Mouse (Mus musculus) CH12.LX (cell line): ENCODE measurements at regions not wholly inside any gene's neighbourhood (a gene's known extent, or its start where the extent isn't known, plus 50 kb on each side); places are given as distances from the start of the nearest gene placed in this dataset.

Source experiments
- CTCF ChIP-seq, 2 experiments: IDR thresholded peaks in 1 of 2; conservative IDR thresholded peaks in 1 of 2; 2 replicates each; pipeline ENCODE4 v1.5.1; 2011 to 2012; ENCODE audit warnings: low read depth in 2 of 2, low read length in 2 of 2, improper control_type of control experiment in 1 of 2, inconsistent platforms in 1 of 2, mild to moderate bottlenecking in 1 of 2, moderate library complexity in 1 of 2
- EP300 ChIP-seq: IDR thresholded peaks from 2 replicates; pipeline ENCODE4 v1.6.1; 2011; ENCODE audit warnings: low read length, improper control_type of control experiment
- MYC ChIP-seq: IDR thresholded peaks from 2 replicates; pipeline ENCODE4 v1.6.1; 2011; ENCODE audit warnings: low read depth, mild to moderate bottlenecking, improper control_type of control experiment, low read length
- NRF1 ChIP-seq: IDR thresholded peaks from 2 replicates; pipeline ENCODE4 v1.6.1; 2014; ENCODE audit warnings: low read depth, mild to moderate bottlenecking, inconsistent platforms, low read length, improper control_type of control experiment, moderate library complexity
- POLR2A ChIP-seq: IDR thresholded peaks from 2 replicates; pipeline ENCODE4 v1.6.1; 2011; ENCODE audit warnings: low read depth, mild to moderate bottlenecking, improper control_type of control experiment, low read length
- TCF12 ChIP-seq: IDR thresholded peaks from 2 replicates; pipeline ENCODE4 v1.6.1; 2014; ENCODE audit warnings: low read depth, mild to moderate bottlenecking, inconsistent platforms, low read length, improper control_type of control experiment
- ZKSCAN1 ChIP-seq: IDR thresholded peaks from 2 replicates; pipeline ENCODE4 v1.6.1; 2012; ENCODE audit warnings: low read depth, inconsistent platforms, low read length, improper control_type of control experiment, borderline replicate concordance

DNA sequence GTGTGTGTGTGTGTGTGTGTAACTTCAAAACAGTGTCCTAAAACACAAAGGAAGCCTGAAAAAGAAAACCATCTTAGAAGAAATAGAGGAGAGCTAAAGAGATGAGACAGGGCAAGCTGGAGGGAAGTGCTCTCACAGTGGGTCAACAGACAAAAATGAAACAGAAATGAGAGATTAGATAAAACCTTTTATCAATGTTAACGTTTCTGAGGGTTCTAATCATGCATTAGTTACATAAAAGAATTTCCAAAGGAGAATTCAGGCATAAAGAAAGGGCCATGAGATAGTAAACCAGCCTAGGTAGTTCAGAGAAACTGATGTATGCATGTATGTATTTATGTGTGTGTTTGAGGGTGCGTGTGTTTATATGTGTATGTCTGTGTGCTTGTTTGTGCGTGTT is 319.7 kb upstream of the Runx1 start:
- TF ChIP-seq POLR2A = no peak
- TF ChIP-seq CTCF (conservative IDR thresholded peaks at IDR 0.05 in 1 of 2, IDR thresholded peaks at IDR 0.05 in 1 of 2; ENCODE audit: low read depth in 2 of 2, low read length in 2 of 2) = no peak
- no peak for TF ChIP-seq EP300
- TF ChIP-seq ZKSCAN1 = no peak
- TF ChIP-seq TCF12 = no peak
- TF ChIP-seq MYC = no peak
- no peak for TF ChIP-seq NRF1
